Mouse (Mus musculus) gastrocnemius, adult 18-20 months (tissue): ENCODE results near the gene Itsn2. TPM values are rescaled to one million over a fixed set of nuclear protein-coding genes. Genes with fewer than 3 reads are reported as not detected.
A peak's percentile ranks its signal among the peaks of the same experiment; 100 is the strongest.
"Not testable (repeated sequence)": the region's sequence is repeated elsewhere in the genome, so short reads cannot be mapped to it uniquely, and the experiment has no call there.

Source experiments
- DNase-seq: peaks from one replicate; pipeline ENCODE4 v3.0.0; 2021; ENCODE audit warnings: low spot score
- long read RNA-seq, 2 experiments: library from polyadenylated mRNA; stranded (forward); transcript quantifications; one replicate each; pipeline ENCODE4 v2.0.0; 2021
- total RNA-seq, 2 experiments: library from RNA; stranded (reverse); gene quantifications; 2 replicates each; pipeline ENCODE4 v1.2.3; 2021

The Itsn2 gene
- total RNA-seq, result 10 to 100 TPM; 22.7 to 25.7 TPM
- long read RNA-seq, experiment 1, full-length matches to known transcripts, result 3 of 6 reads
- long read RNA-seq, experiment 1, partial matches to known transcripts, result 1 of 6 reads
- long read RNA-seq, experiment 1, other reads (novel, unspliced or antisense), result 2 of 6 reads
- long read RNA-seq, experiment 2, full-length matches to known transcripts, result 1 of 9 reads
- long read RNA-seq, experiment 2, partial matches to known transcripts, result 1 of 9 reads
- long read RNA-seq, experiment 2, other reads (novel, unspliced or antisense), result 7 of 9 reads

- peak; percentile 60 for DNase-seq
Measured at GRCm38 (mm10) chr12:4592541-4593165, at the start of gene Itsn2, which contains the start of gene Gm3625. Itsn2 (plus strand) TSS chr12:4592638. Gm3625 (minus strand) TSS chr12:4592927.

GRCm38 (mm10) chr12:4544400-4544919 is 48.0 kb upstream of the Itsn2 start:
- no peak for DNase-seq

- no peak for DNase-seq
Measured at GRCm38 (mm10) chr12:4545425-4545824, 47.0 kb upstream of the Itsn2 start.

- DNase-seq, result peak; percentile 50
Measured at GRCm38 (mm10) chr12:4546491-4546890, 45.9 kb upstream of the Itsn2 start.

- no peak for DNase-seq
Measured at GRCm38 (mm10) chr12:4547557-4547956, 44.9 kb upstream of the Itsn2 start.

GRCm38 (mm10) chr12:4548053-4549013 is 44.1 kb upstream of the Itsn2 start:
- DNase-seq, result peak; percentile 82

- DNase-seq, result not testable (repeated sequence)
Measured at GRCm38 (mm10) chr12:4553704-4554103, 38.7 kb upstream of the Itsn2 start.

GRCm38 (mm10) chr12:4555451-4555850 is 37.0 kb upstream of the Itsn2 start:
- no peak for DNase-seq

GRCm38 (mm10) chr12:4556891-4557290 is 35.5 kb upstream of the Itsn2 start:
- DNase-seq, result no peak

GRCm38 (mm10) chr12:4557436-4557835 is 35.0 kb upstream of the Itsn2 start:
- no peak for DNase-seq

- DNase-seq, result no peak
Measured at GRCm38 (mm10) chr12:4558013-4558412, 34.4 kb upstream of the Itsn2 start.

GRCm38 (mm10) chr12:4558475-4559279 is 33.8 kb upstream of the Itsn2 start:
- DNase-seq, result no peak

GRCm38 (mm10) chr12:4571864-4572263 is 20.6 kb upstream of the Itsn2 start:
- DNase-seq, result peak; percentile 64

- no peak for DNase-seq
Measured at GRCm38 (mm10) chr12:4574065-4574464, 18.4 kb upstream of the Itsn2 start.

GRCm38 (mm10) chr12:4582326-4582725 is 10.1 kb upstream of the Itsn2 start:
- no peak for DNase-seq

GRCm38 (mm10) chr12:4587846-4588245 is 4.6 kb upstream of the Itsn2 start:
- DNase-seq, result no peak

GRCm38 (mm10) chr12:4588603-4589002 is 3.8 kb upstream of the Itsn2 start:
- DNase-seq, result peak; percentile 76

GRCm38 (mm10) chr12:4592025-4592424 is 413 bp upstream of the Itsn2 start:
- DNase-seq, result no peak

GRCm38 (mm10) chr12:4593166-4593929 is 910 bp downstream of the Itsn2 start:
- peak; percentile 36 for DNase-seq

- DNase-seq, result no peak
Measured at GRCm38 (mm10) chr12:4593930-4594391, 1.5 kb downstream of the Itsn2 start.
